Mouse (Mus musculus) CH12.LX (cell line): ENCODE results near the gene Samd4. TPM values are rescaled to one million over a fixed set of nuclear protein-coding genes. Genes with fewer than 3 reads are reported as not detected.

ENCODE experiments used
- DNase-seq: peaks from one replicate; pipeline ENCODE4 v3.0.0-alpha.2; 2013; ENCODE audit errors: extremely low read depth
- H3K27ac ChIP-seq: 2 replicates; pipeline ENCODE4 v1.5.1; 2012; ENCODE audit warnings: low read depth, mild to moderate bottlenecking, control low read depth, moderate library complexity; ENCODE audit not compliant: insufficient read depth
- H3K27me3 ChIP-seq: replicated peaks from 2 replicates; pipeline ENCODE3; 2012; ENCODE audit warnings: inconsistent platforms
- H3K36me3 ChIP-seq, 2 experiments: replicated peaks in 1 of 2; 2 replicates each; pipeline versions ENCODE3 to v1.6.1; 2012; ENCODE audit warnings: inconsistent platforms in 1 of 2, low read length in 1 of 2, mild to moderate bottlenecking in 1 of 2, mixed read lengths in 1 of 2, moderate library complexity in 1 of 2; ENCODE audit not compliant: control insufficient read depth in 1 of 2, insufficient read depth in 1 of 2
- H3K4me1 ChIP-seq, 2 experiments: 2 replicates each; pipeline ENCODE4 v1.6.1; 2012; ENCODE audit warnings: inconsistent platforms in 1 of 2, moderate library complexity in 1 of 2; ENCODE audit not compliant: insufficient read depth in 2 of 2, control insufficient read depth in 1 of 2
- H3K4me2 ChIP-seq: 2 replicates; pipeline ENCODE4 v1.6.1; 2012; ENCODE audit warnings: low read depth, mild to moderate bottlenecking, control low read depth; ENCODE audit not compliant: poor library complexity, insufficient read depth, severe bottlenecking
- H3K4me3 ChIP-seq, 3 experiments: fragments of 150-350 bp in 1 of 3; sonication (generic) in 1 of 3; replicated peaks in 1 of 3; 2 replicates each; pipeline versions ENCODE3 to v1.5.1; 2011 to 2012; ENCODE audit warnings: low read depth in 2 of 3, low read length in 2 of 3, mild to moderate bottlenecking in 2 of 3, moderate library complexity in 2 of 3, control low read depth in 1 of 3, improper control_type of control experiment in 1 of 3, inconsistent platforms in 1 of 3, mixed read lengths in 1 of 3; ENCODE audit not compliant: poor library complexity in 1 of 3
- H3K79me2 ChIP-seq: replicated peaks from 2 replicates; pipeline ENCODE4 v1.6.1; 2012; ENCODE audit warnings: mild to moderate bottlenecking, moderate library complexity; ENCODE audit not compliant: control insufficient read depth, poor library complexity, insufficient read depth, severe bottlenecking; ENCODE audit errors: extremely low read depth
- H3K9ac ChIP-seq: 2 replicates; pipeline ENCODE4 v1.6.1; 2012; ENCODE audit warnings: low read depth, mild to moderate bottlenecking, control low read depth, moderate library complexity; ENCODE audit not compliant: insufficient read depth
- H3K9me3 ChIP-seq: replicated peaks from 2 replicates; pipeline ENCODE3; 2012; ENCODE audit warnings: low read length, inconsistent platforms, mixed read lengths
- BHLHE40 ChIP-seq: IDR thresholded peaks from 2 replicates; pipeline ENCODE4 v1.6.1; 2011; ENCODE audit warnings: mild to moderate bottlenecking, low read depth, low read length, improper control_type of control experiment
- CHD2 ChIP-seq: IDR thresholded peaks from 2 replicates; pipeline ENCODE4 v1.6.1; 2011; ENCODE audit warnings: low read length, improper control_type of control experiment
- E2F4 ChIP-seq: IDR thresholded peaks from 2 replicates; pipeline ENCODE4 v1.6.1; 2011; ENCODE audit warnings: low read depth, low read length, improper control_type of control experiment; ENCODE audit not compliant: insufficient replicate concordance
- EP300 ChIP-seq: IDR thresholded peaks from 2 replicates; pipeline ENCODE4 v1.6.1; 2011; ENCODE audit warnings: low read length, improper control_type of control experiment
- ETS1 ChIP-seq: conservative IDR thresholded peaks from 2 replicates; pipeline ENCODE4 v1.6.1; 2012; ENCODE audit warnings: low read depth, mild to moderate bottlenecking, inconsistent platforms, low read length, improper control_type of control experiment, moderate library complexity
- GABPA ChIP-seq: IDR thresholded peaks from 2 replicates; pipeline ENCODE4 v1.6.1; 2012; ENCODE audit warnings: low read depth, low read length, improper control_type of control experiment, inconsistent platforms; ENCODE audit not compliant: insufficient replicate concordance
- HCFC1 ChIP-seq: IDR thresholded peaks from 2 replicates; pipeline ENCODE4 v1.6.1; 2012; ENCODE audit warnings: low read depth, mild to moderate bottlenecking, inconsistent platforms, low read length, improper control_type of control experiment
- JUN ChIP-seq: IDR thresholded peaks from 2 replicates; pipeline ENCODE4 v1.6.1; 2011; ENCODE audit warnings: low read depth, mild to moderate bottlenecking, low read length, improper control_type of control experiment, moderate library complexity; ENCODE audit not compliant: insufficient read depth
- JUND ChIP-seq: conservative IDR thresholded peaks from 2 replicates; pipeline ENCODE4 v1.6.1; 2011; ENCODE audit warnings: low read depth, low read length, improper control_type of control experiment
- MAFK ChIP-seq: IDR thresholded peaks from 2 replicates; pipeline ENCODE4 v1.6.1; 2011; ENCODE audit warnings: low read length, improper control_type of control experiment; ENCODE audit not compliant: insufficient replicate concordance
- MAX ChIP-seq: IDR thresholded peaks from 2 replicates; pipeline ENCODE4 v1.6.1; 2011; ENCODE audit warnings: low read length, improper control_type of control experiment
- MAZ ChIP-seq: IDR thresholded peaks from 2 replicates; pipeline ENCODE4 v1.6.1; 2012; ENCODE audit warnings: low read depth, mild to moderate bottlenecking, inconsistent platforms, low read length, improper control_type of control experiment, moderate library complexity
- MEF2A ChIP-seq: IDR thresholded peaks from 2 replicates; pipeline ENCODE4 v1.6.1; 2014; ENCODE audit warnings: low read depth, mild to moderate bottlenecking, inconsistent platforms, low read length, improper control_type of control experiment, borderline replicate concordance
- MXI1 ChIP-seq: IDR thresholded peaks from 2 replicates; pipeline ENCODE4 v1.6.1; 2011; ENCODE audit warnings: mild to moderate bottlenecking, low read depth, low read length, improper control_type of control experiment
- NELFE ChIP-seq: IDR thresholded peaks from 2 replicates; pipeline ENCODE4 v1.6.1; 2011; ENCODE audit warnings: low read depth, low read length, improper control_type of control experiment
- POLR2AphosphoS2 ChIP-seq: IDR thresholded peaks from 2 replicates; pipeline ENCODE4 v1.6.1; 2011; ENCODE audit warnings: low read depth, low read length, improper control_type of control experiment
- RAD21 ChIP-seq: IDR thresholded peaks from 2 replicates; pipeline ENCODE4 v1.6.1; 2011; ENCODE audit warnings: low read depth, mild to moderate bottlenecking, low read length, improper control_type of control experiment, moderate library complexity
- SMC3 ChIP-seq: IDR thresholded peaks from 2 replicates; pipeline ENCODE4 v1.6.1; 2011; ENCODE audit warnings: low read depth, low read length, improper control_type of control experiment
- TBP ChIP-seq: conservative IDR thresholded peaks from 2 replicates; pipeline ENCODE4 v1.6.1; 2011; ENCODE audit warnings: low read depth, low read length, improper control_type of control experiment
- TCF12 ChIP-seq: IDR thresholded peaks from 2 replicates; pipeline ENCODE4 v1.6.1; 2014; ENCODE audit warnings: low read depth, mild to moderate bottlenecking, inconsistent platforms, low read length, improper control_type of control experiment
- UBTF ChIP-seq: IDR thresholded peaks from 2 replicates; pipeline ENCODE4 v1.6.1; 2012; ENCODE audit warnings: low read depth, mild to moderate bottlenecking, inconsistent platforms, low read length, improper control_type of control experiment, moderate library complexity
- USF1 ChIP-seq: IDR thresholded peaks from 2 replicates; pipeline ENCODE4 v1.6.1; 2014; ENCODE audit warnings: low read depth, mild to moderate bottlenecking, inconsistent platforms, low read length, improper control_type of control experiment
- USF2 ChIP-seq: conservative IDR thresholded peaks from 2 replicates; pipeline ENCODE4 v1.6.1; 2011; ENCODE audit warnings: low read depth, low read length, improper control_type of control experiment
- ZC3H11A ChIP-seq: IDR thresholded peaks from 2 replicates; pipeline ENCODE4 v1.6.1; 2012; ENCODE audit warnings: low read depth, mild to moderate bottlenecking, inconsistent platforms, low read length, improper control_type of control experiment
- dilution Hi-C: fragments of 300-500 bp; cut with MboI; formaldehyde crosslinking; loops from 2 replicates; pipeline ENCODE4 v1.14.3; 2020; ENCODE audit warnings: low sequenced_read_pairs; ENCODE audit not compliant: extremely low pct_unique_long_range_greater_than_20kb, extremely low pct_ligation_motif_present
- in situ Hi-C: fragments of 300-500 bp; cut with MboI; formaldehyde crosslinking; loops from 3 replicates; pipeline ENCODE4 v1.14.3; 2019; ENCODE audit warnings: low sequenced_read_pairs, low pct_ligation_motif_present, low pct_unique_long_range_greater_than_20kb, mixed read lengths
- polyA plus RNA-seq: library from polyadenylated mRNA; unstranded; fragments of >175 nt; gene quantifications from 2 replicates; pipeline ENCODE4 v1.2.1, GENCODE M21; 2012; ENCODE audit warnings: low read depth; ENCODE audit not compliant: insufficient read length
- total RNA-seq, 2 experiments: library from RNA; depleted of rRNA; stranded (reverse); fragments of 300-350 nt in 1 of 2; fragments of >200 nt in 1 of 2; gene quantifications; 2 replicates each; pipeline ENCODE4 v1.2.3; 2012 to 2014

Gene Samd4
- total and polyA plus RNA-seq, 3 experiments, result 0.64 to 4.6 (median 1.5) TPM

- no peak overlapping the region; the same call in 1 of the 2 replicates for H3K9ac ChIP-seq
- in situ Hi-C loops, result no loop called here
- H3K79me2 ChIP-seq, result no peaks in the 10 kb centered on the region
- H3K9me3 ChIP-seq, result peaks cover 2% of the 10 kb centered on the region
- DNase-seq, result no peak
- H3K36me3 ChIP-seq, result no peaks in the 10 kb centered on the region
- peaks cover 6 to 45% of the 10 kb centered on the region in 2 experiments; a peak in 2 of 4 replicates for H3K4me1 ChIP-seq
- TF ChIP-seq JUND, result no peak
- no peak for TF ChIP-seq POLR2AphosphoS2
- TF ChIP-seq GABPA, result no peak
- TF ChIP-seq CHD2, result no peak
- TF ChIP-seq MXI1, result no peak
- TF ChIP-seq TCF12, result no peak
- TF ChIP-seq UBTF, result no peak
- no peak for TF ChIP-seq SMC3
- TF ChIP-seq MAZ, result no peak
- TF ChIP-seq MEF2A, result no peak
- TF ChIP-seq BHLHE40, result no peak
- no peak for TF ChIP-seq JUN
- no peak for TF ChIP-seq RAD21
- no peak for TF ChIP-seq MAFK
- TF ChIP-seq NELFE, result no peak
- no peak for TF ChIP-seq E2F4
- TF ChIP-seq HCFC1, result no peak
- no peak for TF ChIP-seq USF2
- no peak for TF ChIP-seq TBP
- no peak overlapping the region for H3K4me2 ChIP-seq
- peak overlapping the region in 1 of 3 experiments; percentile 50 for H3K4me3 ChIP-seq
- dilution Hi-C loops, result no loop called here
- H3K27me3 ChIP-seq, result no peaks in the 10 kb centered on the region
- no peak overlapping the region for H3K27ac ChIP-seq
Measured at GRCm38 (mm10) chr14:47105174-47105557, 222.5 kb downstream of the Samd4 start.

GRCm38 (mm10) chr14:47105755-47106154, 223.1 kb downstream of the Samd4 start:
- dilution Hi-C loops (no loop called here), in situ Hi-C loops (no loop called here)
- Histone ChIP-seq H3K9me3 (peaks cover 2% of the 10 kb centered on the region), H3K27me3 (no peaks in the 10 kb centered on the region), H3K79me2 (no peaks in the 10 kb centered on the region), H3K4me2 (no peak overlapping the region), H3K9ac (no peak overlapping the region), H3K4me3 (no peak overlapping the region), H3K27ac (no peak overlapping the region), H3K36me3 (no peaks in the 10 kb centered on the region), H3K4me1 (peaks cover 6 to 45% of the 10 kb centered on the region in 2 experiments; a peak in 2 of 4 replicates)
- DNase-seq, result peak; percentile 25
- no peak for TF ChIP-seq RAD21
- TF ChIP-seq ETS1, result no peak
- no peak for TF ChIP-seq POLR2AphosphoS2
- no peak for TF ChIP-seq JUND
- no peak for TF ChIP-seq MEF2A
- no peak for TF ChIP-seq ZC3H11A
- TF ChIP-seq JUN, result no peak
- no peak for TF ChIP-seq EP300
- no peak for TF ChIP-seq E2F4
- no peak for TF ChIP-seq MAZ
- TF ChIP-seq MAX, result no peak
- TF ChIP-seq TCF12, result no peak
- TF ChIP-seq MAFK, result no peak
- TF ChIP-seq USF1, result peak; percentile 65
- TF ChIP-seq USF2, result peak; percentile 85
- TF ChIP-seq TBP, result no peak
